Mouse (Mus musculus) kidney, postnatal 0 days (tissue): ENCODE measurements around the gene Bicd2. TPM values are rescaled to one million over a fixed set of nuclear protein-coding genes. Genes with fewer than 3 reads are reported as not detected.

Source experiments
- ATAC-seq: fragments of 200-750 bp; cut with Nextera tagmentation; replicated peaks from 2 replicates; pipeline ENCODE4 v1.8.0; 2017; ENCODE audit warnings: low read depth, moderate number of reproducible peaks, moderate TSS enrichment, moderate library complexity; ENCODE audit not compliant: low FRiP score
- DNase-seq: peaks from one replicate; pipeline ENCODE4 v3.0.0-alpha.2; 2016; ENCODE audit warnings: low spot score
- H3K27ac ChIP-seq: fragments of 300-500 bp; sonication (generic); 2 replicates; pipeline ENCODE4 v1.5.1; 2014; ENCODE audit warnings: mild to moderate bottlenecking
- H3K27me3 ChIP-seq: fragments of 300-500 bp; sonication (generic); 2 replicates; pipeline ENCODE4 v1.6.1; 2014; ENCODE audit warnings: low read length, mixed read lengths; ENCODE audit not compliant: insufficient read depth
- H3K36me3 ChIP-seq: fragments of 300-500 bp; sonication (generic); 2 replicates; pipeline ENCODE4 v1.6.1; 2014; ENCODE audit warnings: low read length, mixed read lengths; ENCODE audit not compliant: insufficient read depth
- H3K4me1 ChIP-seq: fragments of 300-500 bp; sonication (generic); replicated peaks from 2 replicates; pipeline ENCODE4 v1.6.1; 2014; ENCODE audit warnings: antibody characterized with exemption, low read length, mixed read lengths; ENCODE audit not compliant: insufficient read depth
- H3K4me2 ChIP-seq: fragments of 300-500 bp; sonication (generic); 2 replicates; pipeline ENCODE4 v1.6.1; 2014; ENCODE audit warnings: mild to moderate bottlenecking, low read length, moderate library complexity, mixed read lengths
- H3K4me3 ChIP-seq: fragments of 300-500 bp; sonication (generic); replicated peaks from 2 replicates; pipeline ENCODE4 v1.5.1; 2014; ENCODE audit warnings: low read depth, low read length
- H3K9ac ChIP-seq: fragments of 300-500 bp; sonication (generic); 2 replicates; pipeline ENCODE4 v1.6.1; 2014; ENCODE audit warnings: low read depth, low read length
- H3K9me3 ChIP-seq: fragments of 300-500 bp; sonication (generic); replicated peaks from 2 replicates; pipeline ENCODE4 v1.6.1; 2016; ENCODE audit warnings: low read length, inconsistent platforms, mixed read lengths
- CTCF ChIP-seq: IDR thresholded peaks from 2 replicates; pipeline ENCODE4 v1.5.1; 2016; ENCODE audit warnings: antibody characterized with exemption, low read depth, mild to moderate bottlenecking, moderate library complexity
- WGBS: fragments of 180-500 bp; shearing (Covaris S2); extraction: QIAGEN DNeasy Blood & Tissue Kit; methylation state at CpG from one replicate; pipeline ENCODE4 v1.1.7; 2014; 5-methylcytosine and 5-hydroxymethylcytosine counted together
- polyA plus RNA-seq: library from polyadenylated mRNA; unstranded; fragments of >200 nt; fragmentation: Nextera tagmentation; extraction: Ambion mirVana; gene quantifications from 2 replicates; pipeline ENCODE4 v1.2.1, GENCODE M21; 2015

The Bicd2 gene
- polyA plus RNA-seq, 1 experiment from 2014 or later = 23.4 TPM

- DNase-seq = no peak
- no peaks in the 10 kb centered on the region for H3K36me3 ChIP-seq
- TF ChIP-seq CTCF = no peak
- 85% methylated on average over 2 of the region's 2 CpGs for WGBS
- H3K9me3 ChIP-seq = no peaks in the 10 kb centered on the region
- no peaks in the 10 kb centered on the region; the same call in 1 of the 2 replicates for H3K4me1 ChIP-seq
- no peak overlapping the region for H3K4me2 ChIP-seq
- no peak overlapping the region for H3K9ac ChIP-seq
- ATAC-seq = no peak
- no peaks in the 10 kb centered on the region for H3K27me3 ChIP-seq
- H3K27ac ChIP-seq = no peak overlapping the region
- no peak overlapping the region for H3K4me3 ChIP-seq
These were observed 7.1 kb downstream of the Bicd2 start for GRCm38 (mm10) chr13:49348522-49348921.

DNA sequence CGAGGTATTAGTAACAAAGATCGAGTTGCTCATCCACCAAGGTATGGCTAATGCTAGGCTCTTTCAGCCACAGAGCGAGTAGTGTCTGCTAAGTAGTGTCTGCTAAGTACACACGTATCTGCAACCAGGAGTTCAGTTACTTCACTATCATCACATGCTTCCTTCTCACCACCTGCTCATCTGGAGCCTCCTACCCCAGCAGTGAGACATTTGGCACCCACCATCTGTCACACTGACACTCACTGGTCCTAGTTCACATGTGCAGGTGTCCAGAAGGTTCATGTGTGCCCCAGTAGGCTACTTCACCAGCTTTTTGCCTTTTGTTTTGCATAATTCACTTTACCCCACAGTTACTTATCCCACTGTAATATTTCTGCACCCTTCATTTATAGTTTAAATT is 8.0 kb downstream of the Bicd2 start:
- DNase-seq (no peak), ATAC-seq (no peak)
- no peak for TF ChIP-seq CTCF
- no peaks in the 10 kb centered on the region for H3K9me3 ChIP-seq
- H3K36me3 ChIP-seq = no peaks in the 10 kb centered on the region
- H3K9ac ChIP-seq = no peak overlapping the region
- no peak overlapping the region for H3K4me2 ChIP-seq
- no peaks in the 10 kb centered on the region for H3K27me3 ChIP-seq
- WGBS = 83% methylated on average over 4 of the region's 4 CpGs
- H3K4me3 ChIP-seq = no peak overlapping the region
- H3K4me1 ChIP-seq = no peaks in the 10 kb centered on the region; the same call in 1 of the 2 replicates
- no peak overlapping the region for H3K27ac ChIP-seq

DNA sequence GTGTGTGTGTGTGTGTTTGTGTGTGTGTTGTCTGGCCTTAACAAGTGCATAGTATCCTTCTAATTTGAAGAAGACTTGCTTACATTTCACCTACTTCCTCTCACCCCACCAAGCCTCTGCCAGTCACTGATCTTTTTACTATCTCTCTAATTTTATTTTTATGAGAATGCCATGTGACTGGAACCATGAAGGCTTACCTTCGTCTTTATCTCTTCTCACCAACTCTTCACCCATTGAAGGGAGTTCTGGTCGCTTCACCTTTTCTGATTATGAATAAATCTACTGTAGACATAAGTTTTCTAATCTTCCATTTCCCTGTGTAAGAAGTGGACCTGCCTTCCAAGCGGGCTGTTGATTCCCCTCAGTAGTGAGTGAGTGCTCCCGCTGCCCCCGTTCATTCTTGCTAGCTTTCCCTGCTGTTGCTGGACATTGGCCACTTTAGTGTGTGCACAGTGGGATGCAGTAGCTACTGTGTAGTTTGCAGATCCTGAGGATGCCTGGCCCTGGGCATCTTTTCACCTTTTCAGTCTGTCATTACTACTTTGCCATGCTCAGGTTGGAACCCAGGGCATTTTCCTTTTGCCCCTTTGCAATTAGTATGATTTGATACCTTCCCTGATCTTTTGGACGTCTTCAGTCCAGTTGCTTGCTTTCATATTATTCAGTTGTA is 8.6 kb downstream of the Bicd2 start:
- H3K4me2 ChIP-seq = no peak overlapping the region
- H3K4me1 ChIP-seq = no peaks in the 10 kb centered on the region; the same call in 1 of the 2 replicates
- no peak overlapping the region for H3K9ac ChIP-seq
- H3K9me3 ChIP-seq = no peaks in the 10 kb centered on the region
- H3K4me3 ChIP-seq = no peak overlapping the region
- no peak overlapping the region for H3K27ac ChIP-seq
- TF ChIP-seq CTCF = no peak
- no peaks in the 10 kb centered on the region for H3K27me3 ChIP-seq
- 89% methylated on average over 6 of the region's 6 CpGs for WGBS
- H3K36me3 ChIP-seq = no peaks in the 10 kb centered on the region
- ATAC-seq (no peak), DNase-seq (no peak)

DNA sequence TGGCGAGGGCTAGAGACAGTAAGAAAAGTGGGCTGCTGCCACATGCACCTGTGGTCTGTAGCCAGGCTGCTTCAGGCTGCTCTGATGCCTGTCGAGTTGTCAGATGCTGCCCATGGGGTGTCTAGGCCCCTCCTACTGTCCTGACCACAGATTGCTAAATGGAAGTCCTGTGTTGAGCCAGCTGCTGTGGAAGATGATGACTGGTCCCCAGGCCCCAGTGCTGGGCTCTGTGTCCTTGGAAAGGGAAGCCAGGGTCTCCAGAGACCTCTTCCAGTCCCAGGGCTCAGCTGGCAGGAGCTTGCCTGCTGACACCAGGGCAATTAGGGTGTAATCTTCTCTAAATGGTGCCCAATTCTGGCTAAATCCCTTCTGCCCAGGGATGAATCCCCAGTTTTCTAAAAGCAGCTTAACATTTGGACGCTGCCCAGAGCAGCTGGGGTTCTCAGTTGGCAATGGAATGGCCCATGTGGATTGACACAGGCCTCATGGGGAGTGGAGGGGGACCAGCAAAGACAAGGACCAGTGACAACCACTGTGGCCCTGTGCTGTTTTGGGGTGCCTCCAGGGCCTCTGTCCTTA is 11.3 kb downstream of the Bicd2 start:
- DNase-seq = no peak
- H3K9ac ChIP-seq = no peak overlapping the region
- H3K36me3 ChIP-seq = no peaks in the 10 kb centered on the region
- no peak for TF ChIP-seq CTCF
- 78% methylated on average over 3 of the region's 3 CpGs for WGBS
- H3K27me3 ChIP-seq = no peaks in the 10 kb centered on the region
- H3K27ac ChIP-seq = no peak overlapping the region
- H3K9me3 ChIP-seq = no peaks in the 10 kb centered on the region
- H3K4me2 ChIP-seq = no peak overlapping the region
- H3K4me3 ChIP-seq = no peak overlapping the region
- no peaks in the 10 kb centered on the region; the same call in none of the 2 replicates for H3K4me1 ChIP-seq
- no peak for ATAC-seq

DNA sequence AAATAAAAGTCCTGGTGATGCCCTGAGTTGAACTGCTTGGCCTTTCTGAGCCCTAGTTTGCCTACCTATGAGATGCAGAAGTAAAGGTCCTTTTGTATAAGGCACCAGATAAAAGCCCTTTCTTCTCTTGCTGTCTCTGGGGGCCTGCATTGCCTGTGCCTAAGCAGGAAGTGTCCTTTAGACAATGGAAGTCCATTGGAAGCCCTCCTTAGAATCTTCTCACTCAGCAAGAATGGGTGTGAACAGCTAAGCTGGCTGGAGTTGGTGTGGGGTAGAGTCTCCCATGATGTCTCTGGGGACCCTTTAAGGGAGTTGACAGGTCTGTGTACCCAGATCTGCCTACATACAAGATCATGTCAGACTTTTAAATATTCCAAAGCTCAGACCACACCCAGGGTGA is 12.0 kb downstream of the Bicd2 start:
- DNase-seq = no peak

DNA sequence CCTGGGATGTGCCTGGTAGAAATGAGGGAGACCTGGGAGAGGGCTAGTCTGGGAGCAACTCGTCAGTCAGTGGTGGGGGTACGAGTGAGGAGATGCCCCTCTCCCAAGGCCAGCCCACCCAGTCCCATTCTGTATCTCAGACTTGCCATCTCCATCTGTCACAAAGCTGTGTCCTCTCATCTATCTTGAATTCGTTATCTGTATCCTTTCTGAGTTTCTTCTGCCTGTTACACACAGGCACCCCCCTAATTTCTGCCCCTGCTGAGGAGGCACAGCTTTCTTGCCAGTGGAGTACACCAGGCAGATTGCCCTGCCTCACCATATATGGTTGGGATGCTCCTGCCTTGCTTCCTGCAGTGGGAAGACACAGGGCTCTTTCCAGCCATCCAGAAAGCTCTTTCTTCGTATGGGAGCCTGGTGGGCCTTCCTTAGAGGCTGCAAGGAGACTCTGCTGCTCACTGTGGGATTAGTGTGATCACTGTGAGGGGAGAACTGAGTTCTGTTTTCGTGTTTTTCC is 12.7 kb downstream of the Bicd2 start:
- Histone ChIP-seq H3K27me3 (no peaks in the 10 kb centered on the region), H3K27ac (no peak overlapping the region), H3K9ac (no peak overlapping the region), H3K9me3 (no peaks in the 10 kb centered on the region), H3K36me3 (no peaks in the 10 kb centered on the region), H3K4me1 (no peaks in the 10 kb centered on the region; the same call in none of the 2 replicates), H3K4me2 (no peak overlapping the region), H3K4me3 (no peak overlapping the region)
- ATAC-seq (no peak), DNase-seq (no peak)
- TF ChIP-seq CTCF = no peak
- 79% methylated on average over 5 of the region's 5 CpGs for WGBS

More for the DNA sequence above, 12.0 kb downstream of the Bicd2 start:
- no peaks in the 10 kb centered on the region; the same call in none of the 2 replicates for H3K4me1 ChIP-seq
- ATAC-seq = no peak
- no peak overlapping the region for H3K4me2 ChIP-seq
- no peak overlapping the region for H3K27ac ChIP-seq
- H3K36me3 ChIP-seq = no peaks in the 10 kb centered on the region
- H3K4me3 ChIP-seq = no peak overlapping the region
- no peaks in the 10 kb centered on the region for H3K27me3 ChIP-seq
- no peak overlapping the region for H3K9ac ChIP-seq
- TF ChIP-seq CTCF = no peak
- H3K9me3 ChIP-seq = no peaks in the 10 kb centered on the region
